Mouse (Mus musculus) neural tube, embryonic 10.5 days (tissue): ENCODE results near the gene Scgb2b26.

Source experiments
- DNase-seq: peaks from one replicate; pipeline ENCODE4 v3.0.0-alpha.2; 2017; ENCODE audit warnings: low spot score; ENCODE audit errors: extremely low spot score

Gene Scgb2b26

DNA sequence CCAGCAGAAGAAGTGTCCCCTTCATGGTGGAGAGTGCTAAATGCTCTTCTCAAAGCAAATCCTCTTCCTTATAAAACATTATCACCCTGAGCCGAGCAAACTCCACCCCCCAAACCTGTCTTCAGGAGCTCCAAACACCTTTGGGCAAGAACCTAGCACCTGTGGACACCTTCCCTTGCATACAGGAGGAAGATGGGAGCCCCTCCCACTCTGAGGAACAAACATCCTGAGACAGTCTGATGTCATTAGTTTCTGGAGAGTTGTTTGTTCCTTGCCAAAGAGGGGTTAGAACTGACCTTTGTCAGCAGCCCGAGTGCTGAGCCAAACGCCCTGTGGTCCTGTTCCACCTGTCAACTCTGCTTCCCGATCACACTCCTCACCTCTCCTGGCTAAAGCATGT is at the start of gene Scgb2b26:
Gene Scgb2b26, minus strand, starts transcription at position 101 of the 400 bp plus-strand sequence.
- no peak for DNase-seq

DNA sequence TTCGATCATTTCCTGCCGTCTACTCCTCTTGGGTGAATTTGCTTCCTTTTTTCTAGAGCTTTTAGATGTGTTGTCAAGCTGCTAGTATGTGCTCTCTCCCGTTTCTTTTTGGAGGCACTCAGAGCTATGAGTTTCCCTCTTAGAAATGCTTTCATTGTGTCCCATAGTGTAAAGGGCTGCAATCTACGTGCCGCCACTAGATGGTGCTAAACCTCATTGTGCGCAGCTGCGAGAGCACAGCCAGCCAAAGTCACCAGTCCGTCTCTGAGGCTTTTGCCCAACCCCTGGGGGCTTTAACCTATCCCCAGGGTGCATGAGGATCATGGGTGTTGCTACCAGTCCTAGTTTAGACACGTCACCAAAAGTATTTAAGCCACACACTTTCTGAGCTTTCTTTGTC is 37.4 kb upstream of the Scgb2b26 start:
- peak; percentile 17 for DNase-seq

DNA sequence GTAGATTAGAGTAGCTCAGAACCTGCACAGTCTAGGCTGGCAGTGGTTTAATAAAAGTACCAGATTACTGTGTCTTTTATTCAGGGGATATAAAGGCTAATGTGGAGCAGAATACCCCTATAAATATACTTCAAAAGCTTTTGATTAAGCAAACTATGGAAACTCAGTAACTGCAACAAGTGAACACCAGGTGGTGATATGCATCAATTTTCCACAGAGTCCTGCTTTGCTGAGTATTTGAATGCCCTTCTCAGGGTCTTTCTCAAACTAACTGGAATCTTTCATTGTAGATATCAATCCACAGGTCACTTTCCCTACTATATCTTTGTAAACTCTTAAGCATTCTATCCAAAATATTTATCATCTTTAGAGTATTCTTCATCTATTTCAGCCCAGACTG is 41.9 kb downstream of the Scgb2b26 start:
- DNase-seq: no peak

DNA sequence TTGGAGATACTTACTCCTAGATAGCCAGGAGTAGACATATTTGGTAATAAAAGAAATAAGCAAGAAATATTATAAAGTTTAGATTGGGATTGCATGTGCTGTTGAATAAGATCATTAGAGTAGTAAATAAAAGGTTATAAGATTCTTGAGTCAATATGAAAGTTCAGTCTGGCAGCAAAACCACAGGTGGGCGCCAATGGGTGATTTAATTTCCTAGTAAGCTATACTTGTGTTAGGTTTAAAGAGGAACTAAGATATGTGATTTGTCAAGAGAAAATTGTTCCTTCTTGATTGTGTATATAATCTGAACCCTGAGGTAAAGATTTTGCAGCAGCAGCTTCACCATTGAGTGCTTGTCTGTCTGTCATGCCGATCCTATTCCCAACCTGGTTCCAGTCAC is 44.0 kb downstream of the Scgb2b26 start:
- no peak for DNase-seq

DNA sequence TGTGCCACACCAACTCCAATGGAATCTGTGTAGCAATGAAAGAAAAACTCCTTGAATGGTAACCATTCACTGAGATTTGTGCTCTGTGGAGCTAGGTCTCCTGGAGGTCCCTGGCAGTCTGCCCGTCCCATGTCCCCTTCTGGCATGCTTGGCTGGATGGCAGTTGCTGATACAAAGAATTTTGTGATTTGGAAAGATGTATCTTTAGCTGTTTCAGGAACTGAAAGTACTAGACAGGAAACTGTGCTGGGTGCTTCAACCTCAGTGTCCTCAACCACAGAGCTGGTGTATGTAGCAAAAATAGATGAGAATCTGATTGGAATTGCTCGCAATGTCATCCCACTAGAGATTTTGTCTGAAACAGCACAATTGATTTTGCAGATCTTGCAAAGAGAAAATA is 44.8 kb downstream of the Scgb2b26 start:
- DNase-seq: no peak
